Mouse (Mus musculus) bone marrow, adult 2 months (tissue): ENCODE measurements around the gene Plet1.

Source experiments
- CTCF ChIP-seq: fragments of 200-500 bp; IDR thresholded peaks from 2 replicates; pipeline ENCODE4 v1.5.1; 2011; ENCODE audit warnings: low read length, control low read depth; ENCODE audit not compliant: control insufficient read depth, insufficient read depth
- POLR2A ChIP-seq: fragments of 200-500 bp; IDR thresholded peaks from 2 replicates; pipeline ENCODE4 v1.6.1; 2011; ENCODE audit warnings: low read depth, mild to moderate bottlenecking, control low read depth, low read length, borderline replicate concordance; ENCODE audit not compliant: control insufficient read depth

GRCm38 (mm10) chr9:50548936-50549335 is 54.6 kb downstream of the Plet1 start:
- TF ChIP-seq POLR2A (no peak), CTCF (no peak)
